ENCODE assay signal across 23 mouse cellular contexts in the genomic region with DNA sequence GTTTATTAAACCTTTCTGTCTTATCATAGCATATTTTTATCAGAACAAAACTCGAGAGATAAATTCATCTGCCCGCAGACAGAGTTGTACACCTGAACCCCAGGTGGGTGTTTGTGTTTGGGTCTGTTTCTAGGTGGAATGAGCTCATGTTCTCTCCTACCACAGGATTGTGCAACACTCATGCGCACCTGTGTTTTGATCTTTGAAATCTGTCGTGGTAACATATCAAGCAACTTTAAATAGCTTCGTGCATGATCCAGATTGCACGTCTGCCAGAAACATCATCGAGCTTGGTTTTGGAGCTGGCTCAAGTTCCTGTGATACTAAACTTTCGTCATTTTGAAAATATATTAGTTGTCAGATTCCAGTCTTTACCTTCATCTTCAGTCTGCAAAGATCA.
DNase-seq lines count a peak whose midpoint lies in the region; ATAC-seq and TF ChIP-seq lines count a peak whose summit lies in the region.
"Had no signal": no experiment of that assay in that cellular context is flagged by ENCODE, and none has a peak within 500 bp of the region (broad histone marks: within the 10 kb centered on the region; RNA-seq: fewer than 3 reads in every experiment).

No protein-coding gene starts in this region.

- H3K4me2 ChIP-seq in liver, postnatal 0 days (ENCODE audit: low read depth, low read length) = no peak overlapping the region
- no peak overlapping the region for H3K4me2 ChIP-seq in liver, embryonic 12.5 days
- H3K4me2 ChIP-seq in intestine, embryonic 16.5 days (ENCODE audit: low read depth, low read length) = no peak overlapping the region
- no peak overlapping the region for H3K4me2 ChIP-seq in myocyte (ENCODE audit: low read depth)
- H3K4me2 ChIP-seq in hindbrain, embryonic 16.5 days (ENCODE audit: low read length) = no peak overlapping the region
- H3K4me2 ChIP-seq: heart, embryonic 13.5 days; liver, embryonic 11.5 days; lung, embryonic 15.5 days; stomach, embryonic 15.5 days had no signal

- H3K36me3 ChIP-seq in liver, postnatal 0 days (replicated peaks; ENCODE audit: insufficient read depth, low read length) = no peaks in the 10 kb centered on the region
- H3K36me3 ChIP-seq in liver, embryonic 12.5 days = no peaks in the 10 kb centered on the region
- H3K36me3 ChIP-seq in intestine, embryonic 16.5 days (ENCODE audit: control insufficient read depth, insufficient read depth, low read length) = no peaks in the 10 kb centered on the region
- no peaks in the 10 kb centered on the region for H3K36me3 ChIP-seq in myocyte (ENCODE audit: control insufficient read depth, insufficient read depth)
- H3K36me3 ChIP-seq in hindbrain, embryonic 16.5 days (ENCODE audit: control insufficient read depth, insufficient read depth, low read length) = no peaks in the 10 kb centered on the region
- H3K36me3 ChIP-seq: heart, embryonic 13.5 days; lung, embryonic 15.5 days; stomach, embryonic 15.5 days had no signal

- no peaks in the 10 kb centered on the region for H3K4me1 ChIP-seq in liver, postnatal 0 days (ENCODE audit: insufficient read depth)
- no peaks in the 10 kb centered on the region for H3K4me1 ChIP-seq in liver, embryonic 12.5 days
- peaks cover 3% of the 10 kb centered on the region; the same call in 1 of the 2 replicates for H3K4me1 ChIP-seq in intestine, embryonic 16.5 days (ENCODE audit: control insufficient read depth, insufficient read depth, low read length)
- no peaks in the 10 kb centered on the region for H3K4me1 ChIP-seq in hindbrain, embryonic 16.5 days (ENCODE audit: control insufficient read depth, insufficient read depth, low read depth, low read length)
- H3K4me1 ChIP-seq: lung, embryonic 15.5 days; stomach, embryonic 15.5 days had no signal

- whole genome bisulfite sequencing in liver, postnatal 0 days (ENCODE audit: insufficient replicate concordance) = 67% methylated on average over 8 of the region's 8 CpGs
- WGBS in liver, embryonic 12.5 days (ENCODE audit: insufficient replicate concordance) = 77% methylated on average over 8 of the region's 8 CpGs
- WGBS in intestine, embryonic 16.5 days = 65% methylated on average over 8 of the region's 8 CpGs
- 92% methylated on average over 8 of the region's 8 CpGs for WGBS in hindbrain, embryonic 16.5 days

- ATAC-seq in liver, postnatal 0 days = peak; percentile 70
- no peak for ATAC-seq in liver, embryonic 12.5 days
- peak; percentile 58; the same call in 1 of the 2 replicates for ATAC-seq in intestine, embryonic 16.5 days
- ATAC-seq in hindbrain, embryonic 16.5 days = no peak
- ATAC-seq: forebrain, embryonic 16.5 days; hindbrain, postnatal 0 days; midbrain, embryonic 16.5 days had no signal

- H3ac ChIP-seq in myocyte (ENCODE audit: control insufficient read depth, insufficient read length) = no peak overlapping the region

- H3K4me3 ChIP-seq in gastrocnemius, adult 2 months = peak overlapping the region; percentile 9; the same call in 1 of the 2 replicates
- H3K4me3 ChIP-seq in liver, postnatal 0 days (ENCODE audit: low read depth, low read length) = no peak overlapping the region
- H3K4me3 ChIP-seq in liver, embryonic 12.5 days = no peak overlapping the region
- H3K4me3 ChIP-seq in intestine, embryonic 16.5 days (ENCODE audit: low read length) = no peak overlapping the region
- H3K4me3 ChIP-seq in myocyte = no peak overlapping the region
- no peak overlapping the region for H3K4me3 ChIP-seq in hindbrain, embryonic 16.5 days (ENCODE audit: low read length)
- H3K4me3 ChIP-seq: erythroblast, embryonic 14.5 days; heart, embryonic 13.5 days; lung, embryonic 15.5 days; stomach, embryonic 15.5 days had no signal

- peak; percentile 63 for DNase-seq in gastrocnemius, adult 2 months
- DNase-seq in gastrocnemius, postnatal 36 days = no peak
- peak; percentile 23 for DNase-seq in liver, postnatal 0 days
- DNase-seq: adrenal gland, adult 2 months; cerebellum, adult 11 months; cerebellum, postnatal 36 days; heart, postnatal 36 days; kidney, adult 8-10 months; kidney, postnatal 36 days; spleen, adult 18-20 months; thymus, postnatal 25 days had no signal

- no peak overlapping the region for H3K9ac ChIP-seq in liver, postnatal 0 days (replicated peaks)
- H3K9ac ChIP-seq in liver, embryonic 12.5 days = no peak overlapping the region
- H3K9ac ChIP-seq in intestine, embryonic 16.5 days (ENCODE audit: low read depth, low read length) = no peak overlapping the region
- H3K9ac ChIP-seq in hindbrain, embryonic 16.5 days (ENCODE audit: low read depth, low read length) = no peak overlapping the region
- H3K9ac ChIP-seq: heart, embryonic 13.5 days; lung, embryonic 15.5 days; stomach, embryonic 15.5 days had no signal

- no peaks in the 10 kb centered on the region for H3K27me3 ChIP-seq in liver, postnatal 0 days (ENCODE audit: insufficient read depth, low read length)
- H3K27me3 ChIP-seq in liver, embryonic 12.5 days (replicated peaks) = no peaks in the 10 kb centered on the region
- no peaks in the 10 kb centered on the region for H3K27me3 ChIP-seq in intestine, embryonic 16.5 days (replicated peaks; ENCODE audit: control insufficient read depth, insufficient read depth, low read length)
- H3K27me3 ChIP-seq in myocyte (ENCODE audit: control insufficient read depth, insufficient read depth, insufficient read length) = no peaks in the 10 kb centered on the region
- no peaks in the 10 kb centered on the region for H3K27me3 ChIP-seq in hindbrain, embryonic 16.5 days (replicated peaks; ENCODE audit: control insufficient read depth, insufficient read depth, low read length)
- H3K27me3 ChIP-seq: heart, embryonic 13.5 days; lung, embryonic 15.5 days; stomach, embryonic 15.5 days had no signal

- no peak for TF ChIP-seq CTCF in gastrocnemius, adult 2 months (IDR thresholded peaks at IDR 0.05)
- no peak for TF ChIP-seq CTCF in liver, postnatal 0 days (IDR thresholded peaks at IDR 0.05; ENCODE audit: low read depth)

- TF ChIP-seq POLR2A in myocyte (IDR thresholded peaks at IDR 0.05; ENCODE audit: insufficient read length, low read depth) = no peak

- H3K9me3 ChIP-seq in liver, postnatal 0 days (ENCODE audit: low read length) = no peaks in the 10 kb centered on the region
- no peaks in the 10 kb centered on the region for H3K9me3 ChIP-seq in liver, embryonic 12.5 days (replicated peaks)
- no peaks in the 10 kb centered on the region for H3K9me3 ChIP-seq in intestine, embryonic 16.5 days (ENCODE audit: control insufficient read depth, low read length)
- no peaks in the 10 kb centered on the region for H3K9me3 ChIP-seq in hindbrain, embryonic 16.5 days (ENCODE audit: control insufficient read depth, low read length)
- H3K9me3 ChIP-seq: heart, embryonic 13.5 days; lung, embryonic 15.5 days; stomach, embryonic 15.5 days had no signal

- H3K27ac ChIP-seq in gastrocnemius, adult 2 months = peak overlapping the region; percentile 56
- H3K27ac ChIP-seq in liver, postnatal 0 days (ENCODE audit: low read depth) = no peak overlapping the region
- no peak overlapping the region for H3K27ac ChIP-seq in liver, embryonic 12.5 days
- H3K27ac ChIP-seq in intestine, embryonic 16.5 days (ENCODE audit: low read length) = no peak overlapping the region
- H3K27ac ChIP-seq in hindbrain, embryonic 16.5 days (ENCODE audit: low read depth, low read length) = no peak overlapping the region
- H3K27ac ChIP-seq: heart, embryonic 13.5 days; hindbrain, postnatal 0 days; lung, embryonic 15.5 days; stomach, embryonic 15.5 days had no signal

- TF ChIP-seq EP300 in liver, postnatal 0 days (IDR thresholded peaks at IDR 0.05; ENCODE audit: low read depth) = no peak

- no peaks in the 10 kb centered on the region for H3K79me2 ChIP-seq in myocyte (ENCODE audit: control insufficient read depth, insufficient read depth)

- intact Hi-C loops in gastrocnemius, adult 2 months (cut with DNase I) = no loop called here
- intact Hi-C loops in gastrocnemius, postnatal 36 days (cut with DNase I) = no loop called here

TF ChIP-seq in myocyte, 11 proteins besides CTCF, POLR2A, EP300 and RAD21:
- TF ChIP-seq SRF (IDR thresholded peaks at IDR 0.05; ENCODE audit: control insufficient read depth, insufficient read length, low read depth) (no peak), MYOD1 (IDR thresholded peaks at IDR 0.05; ENCODE audit: control insufficient read depth in 1 of 3, insufficient read length in 2 of 3, low read depth in 2 of 3) (peak in 1 of 3 experiments; percentile 24), MAX (IDR thresholded peaks at IDR 0.05; ENCODE audit: low read depth) (no peak), USF1 (IDR thresholded peaks at IDR 0.05; ENCODE audit: low read depth) (no peak), TCF12 (IDR thresholded peaks at IDR 0.05; ENCODE audit: insufficient read depth, poor library complexity, severe bottlenecking) (no peak), MYOG (IDR thresholded peaks at IDR 0.05; ENCODE audit: control insufficient read depth in 1 of 3, insufficient read depth in 1 of 3, insufficient read length in 2 of 3, low read depth in 2 of 3) (no peak), TCF3 (IDR thresholded peaks at IDR 0.05; ENCODE audit: insufficient read length, low read depth) (no peak), POLR2AphosphoS2 (IDR thresholded peaks at IDR 0.05; ENCODE audit: insufficient read length, low read depth) (no peak), CEBPB (IDR thresholded peaks at IDR 0.05; ENCODE audit: insufficient read depth, poor library complexity, severe bottlenecking) (peak; percentile 84; the same call in 1 of the 2 replicates), REST (IDR thresholded peaks at IDR 0.05; ENCODE audit: insufficient read depth, insufficient read length) (no peak), E2F4 (IDR thresholded peaks at IDR 0.05; ENCODE audit: insufficient read depth) (no peak)

Comparison
In these comparisons a context has a peak if more than half of its experiments do, and no peak if none do; other contexts are left out.
1. DNase-seq: peak in gastrocnemius, adult 2 months (single experiment) and liver, postnatal 0 days (single experiment); none in gastrocnemius, postnatal 36 days (0 of 2).
2. ATAC-seq: peak in liver, postnatal 0 days (single experiment) and intestine, embryonic 16.5 days (single experiment); none in liver, embryonic 12.5 days (single experiment) and hindbrain, embryonic 16.5 days (single experiment).